Mouse (Mus musculus) heart, adult 18-20 months (tissue): Measurements from ENCODE around the gene Rpl7a. TPM values are rescaled to one million over a fixed set of nuclear protein-coding genes. Genes with fewer than 3 reads are reported as not detected.

ENCODE experiments used
- DNase-seq, 2 experiments: peaks; one replicate each; pipeline ENCODE4 v3.0.0; 2021 to 2022; ENCODE audit warnings: mixed read lengths in 1 of 2
- total RNA-seq, 2 experiments: library from RNA; stranded (reverse); gene quantifications; 2 replicates each; pipeline ENCODE4 v1.2.3; 2021

Rpl7a gene
- total RNA-seq, 2 experiments from 2014 or later = 282 to 289 TPM

DNA sequence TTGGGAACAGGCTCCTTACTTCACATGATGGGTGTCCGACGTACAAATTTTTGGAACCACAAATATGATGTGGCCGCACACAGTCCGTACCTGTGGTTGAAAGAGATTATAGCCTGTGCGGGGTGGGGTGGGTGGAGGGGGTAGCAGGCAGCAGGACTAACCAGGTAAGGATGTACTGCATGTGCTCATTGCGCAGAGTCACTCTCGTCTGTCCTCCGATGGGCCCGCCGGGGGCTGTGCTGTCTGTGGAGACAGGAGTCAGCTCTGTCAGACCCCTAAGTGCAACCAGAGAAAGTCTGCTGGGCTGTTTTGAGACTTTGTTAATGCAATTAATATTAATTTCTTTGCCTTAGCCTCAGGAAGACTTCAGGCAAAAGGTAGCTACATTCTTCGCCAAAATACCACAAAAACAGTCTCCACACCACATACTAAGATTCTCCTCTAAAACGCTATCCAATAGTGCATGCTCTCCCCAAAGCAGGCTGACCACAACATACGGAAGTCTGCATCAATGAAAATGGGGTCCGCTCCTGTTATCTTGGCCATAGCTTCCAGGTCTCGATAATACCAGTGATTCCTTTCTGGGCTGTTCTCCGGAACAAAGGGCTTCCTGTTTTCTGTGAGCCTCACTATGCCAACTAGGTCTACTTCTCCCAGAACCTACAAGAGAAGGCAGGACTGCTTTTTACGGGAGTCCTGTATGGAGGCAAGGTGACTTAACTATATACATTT is 3.0 kb downstream of the Rpl7a start:
- DNase-seq = no peak

DNA sequence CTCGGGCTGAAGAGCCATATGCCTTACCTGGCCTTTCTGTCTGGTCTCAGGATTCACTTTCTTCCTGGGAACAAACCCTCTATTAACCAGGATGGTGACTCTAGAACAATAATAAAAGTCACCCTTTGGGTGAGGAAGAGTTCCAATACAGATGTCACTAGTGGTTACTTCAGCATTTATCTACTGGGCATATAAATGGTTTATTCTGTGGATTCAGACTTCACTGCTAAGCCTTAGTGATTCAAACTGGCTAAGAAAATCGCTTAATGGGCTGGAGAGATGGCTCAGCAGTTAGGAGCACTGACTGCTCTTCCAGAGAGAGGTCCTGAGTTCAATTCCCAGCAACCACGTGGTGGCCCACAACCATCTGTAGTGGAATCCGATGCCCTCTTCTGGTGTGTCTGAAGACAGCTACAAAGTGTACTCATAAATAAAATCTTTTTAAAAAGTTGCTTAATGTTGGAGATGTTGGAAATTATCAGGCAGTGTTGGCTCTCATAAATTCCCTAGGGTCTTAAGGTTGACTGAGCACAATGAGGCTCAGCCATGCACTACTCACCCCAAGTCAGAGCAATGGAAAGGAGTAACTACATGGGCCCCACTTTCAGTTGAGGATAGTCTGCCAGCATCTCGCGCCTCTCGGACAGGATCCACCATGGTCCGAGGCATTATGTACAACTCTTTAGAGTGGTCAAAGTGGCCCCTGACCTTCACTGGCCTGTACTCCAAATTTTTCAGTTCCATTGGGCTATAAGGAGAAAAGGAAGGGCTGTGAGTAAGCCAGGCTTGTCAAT is 3.8 kb downstream of the Rpl7a start:
- DNase-seq = no peak

DNA sequence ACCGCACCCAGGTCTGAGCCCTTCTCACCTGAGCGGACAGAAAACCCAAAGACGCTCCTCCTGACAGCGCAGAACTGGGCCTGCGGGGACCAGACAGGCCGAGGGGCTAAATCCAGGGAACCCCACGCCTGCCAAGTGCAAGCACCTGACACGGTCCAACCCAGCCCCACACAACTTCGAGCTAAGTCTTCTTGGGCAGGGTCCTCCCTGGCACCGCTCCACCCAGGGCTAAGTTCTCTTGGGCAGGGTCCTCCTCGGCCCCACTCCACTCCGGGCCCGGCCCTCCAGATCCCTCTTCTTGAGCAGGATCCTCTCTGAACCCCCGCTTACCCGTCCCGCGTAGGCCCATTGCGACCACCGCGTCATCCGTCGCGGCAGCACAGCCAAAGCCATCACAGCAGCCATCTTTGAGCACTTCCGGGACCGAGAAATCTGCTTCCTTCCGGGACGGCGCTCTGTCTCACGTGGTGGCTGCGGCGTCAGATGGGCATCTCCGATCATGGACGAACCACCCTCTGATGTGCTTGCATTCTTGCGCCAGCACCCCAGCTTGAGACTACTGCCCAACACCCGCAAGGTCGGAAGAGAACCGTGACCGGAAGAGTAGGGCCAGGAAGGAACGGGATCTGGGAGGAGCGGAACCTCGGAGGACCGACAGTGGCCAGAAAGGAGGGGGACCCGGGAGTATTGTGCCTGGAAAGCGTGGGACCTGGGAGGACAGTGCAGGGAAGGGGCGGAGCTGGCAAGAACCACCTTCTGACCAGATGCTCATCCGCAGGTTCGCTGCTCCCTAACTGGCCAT is 5.6 kb downstream of the Rpl7a start, which contains the start of the genes Surf2 and Surf1:
Surf2 (plus strand) TSS at position 441 of the 802 bp plus-strand sequence.
Surf1 (minus strand) TSS at position 604 of the 802 bp plus-strand sequence.
- DNase-seq = peak; percentile 87 to 88

DNA sequence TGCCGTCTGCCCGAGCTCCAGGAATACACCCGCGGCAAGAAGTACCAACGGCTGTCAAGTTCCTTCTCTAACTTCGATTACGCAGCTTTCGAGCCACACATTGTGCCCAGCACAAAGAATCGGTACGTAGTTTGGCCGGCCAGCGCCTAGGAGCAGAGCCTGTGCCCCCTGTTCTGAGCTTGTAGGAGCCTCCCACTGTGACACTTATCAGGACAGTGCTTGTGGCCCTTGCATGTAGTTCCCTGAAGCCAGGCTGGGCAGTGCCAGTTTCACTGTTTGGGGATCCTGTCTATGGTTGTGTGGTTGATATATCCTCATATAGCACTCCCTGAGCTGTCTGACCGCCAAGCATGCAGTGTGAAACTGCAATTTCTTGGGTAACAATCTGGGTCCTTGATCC is 6.2 kb downstream of the Rpl7a start:
- no peak for DNase-seq

DNA sequence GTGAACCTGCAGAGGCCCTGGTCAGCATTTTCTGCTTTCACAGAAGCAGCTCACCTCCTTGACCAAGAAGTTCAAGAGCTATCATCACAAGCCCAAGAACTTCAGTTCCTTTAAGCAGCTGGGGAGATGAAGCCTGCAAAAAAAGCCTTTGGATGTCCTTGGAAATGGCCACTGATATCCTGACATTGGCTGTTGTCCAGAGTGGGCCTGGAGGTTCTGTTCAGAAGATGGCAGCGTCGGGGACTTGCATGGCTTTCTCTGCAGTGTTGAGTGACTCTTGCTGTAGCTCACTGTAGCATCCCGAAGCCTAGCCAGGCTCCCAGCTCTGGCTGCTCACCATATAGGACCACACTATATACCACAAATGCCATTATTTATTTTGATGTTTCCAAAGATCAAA is 9.1 kb downstream of the Rpl7a start:
- DNase-seq = no peak

DNA sequence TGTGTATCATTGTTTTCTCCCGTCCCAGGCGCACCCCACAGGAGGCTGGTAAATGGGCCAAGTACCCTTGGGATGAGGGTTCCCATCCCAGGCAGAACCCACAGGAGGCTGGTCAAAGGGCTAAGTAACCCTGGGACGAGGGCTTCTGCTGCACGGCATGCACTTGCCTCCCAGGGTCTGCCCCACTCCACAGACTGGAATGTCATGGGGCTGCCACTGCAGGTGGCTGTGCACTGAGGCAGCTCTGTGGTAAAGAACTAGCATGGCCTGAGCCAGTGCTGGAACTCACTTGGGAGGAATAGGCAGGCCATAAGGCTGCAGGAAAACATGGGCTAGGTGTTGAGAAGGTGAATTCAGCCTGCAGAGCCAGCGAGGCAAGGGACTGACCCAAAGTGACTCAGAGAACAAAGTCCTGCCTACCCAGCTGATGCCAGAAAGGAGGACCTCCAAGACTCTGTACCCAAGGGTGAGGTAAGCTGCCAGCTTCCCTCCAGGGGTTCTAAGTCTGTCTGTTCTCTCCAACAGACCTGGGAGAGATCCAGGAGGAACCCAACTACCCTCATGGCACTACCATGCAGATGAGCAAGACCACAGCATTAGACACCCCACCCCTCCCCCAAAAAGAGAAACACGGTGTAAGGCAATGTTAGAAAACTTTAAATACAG is 9.8 kb downstream of the Rpl7a start:
- no peak for DNase-seq

DNA sequence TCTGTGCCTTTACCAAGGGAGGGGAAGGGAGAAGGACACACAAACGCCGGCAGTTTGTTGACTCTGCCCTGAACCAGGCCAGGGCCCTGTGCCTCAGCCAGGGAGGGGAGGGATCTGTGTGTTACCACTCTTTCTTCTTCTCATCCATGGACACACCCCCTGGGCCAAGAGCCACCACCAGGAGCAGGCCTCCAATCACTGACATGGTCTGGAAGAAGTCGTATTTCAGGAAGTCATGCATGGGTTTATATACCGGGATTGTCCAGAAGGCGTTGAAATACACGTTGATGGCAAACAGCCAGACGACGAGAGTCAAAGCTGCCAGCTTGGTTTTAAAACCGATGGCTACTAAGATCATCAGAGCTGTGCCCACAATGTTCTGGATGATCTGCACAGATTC is 11.2 kb downstream of the Rpl7a start:
- peak in 1 of 2 experiments; percentile 27 for DNase-seq

DNA sequence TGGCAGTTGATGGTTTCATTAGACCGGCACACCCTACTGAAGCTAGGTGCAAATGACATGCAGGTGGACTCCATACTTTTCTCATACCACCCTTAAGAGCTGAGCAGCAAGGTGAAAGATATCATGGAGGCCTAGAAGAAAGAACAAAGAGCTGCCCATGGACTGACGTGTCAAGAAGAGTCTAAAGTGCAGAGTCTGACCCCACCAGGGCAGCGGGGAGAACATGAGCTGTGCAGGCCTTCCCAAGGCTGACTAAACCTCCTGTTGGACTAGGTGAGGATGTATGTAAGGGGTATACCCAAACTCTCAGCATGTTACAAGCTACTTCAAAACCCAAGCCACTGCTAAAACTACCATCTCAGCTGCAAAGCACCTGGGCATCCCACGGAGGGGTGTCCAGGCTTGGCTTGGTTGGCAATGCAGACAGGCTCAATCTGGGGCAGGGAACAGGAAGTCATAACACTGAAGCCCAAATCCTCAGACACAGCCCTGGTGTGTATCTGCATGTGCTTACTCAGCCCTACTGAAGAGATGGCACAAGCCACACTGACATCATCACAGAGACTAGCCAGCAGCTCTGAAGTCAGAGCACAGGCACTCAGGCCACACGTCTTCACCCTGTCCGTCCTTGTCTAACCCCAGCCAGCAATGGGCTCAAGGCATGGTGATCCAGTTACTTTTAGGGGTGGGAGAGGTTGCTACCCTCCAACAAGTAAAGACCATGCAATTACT is 17.3 kb downstream of the Rpl7a start:
- peak in 1 of 2 experiments; percentile 29 for DNase-seq

DNA sequence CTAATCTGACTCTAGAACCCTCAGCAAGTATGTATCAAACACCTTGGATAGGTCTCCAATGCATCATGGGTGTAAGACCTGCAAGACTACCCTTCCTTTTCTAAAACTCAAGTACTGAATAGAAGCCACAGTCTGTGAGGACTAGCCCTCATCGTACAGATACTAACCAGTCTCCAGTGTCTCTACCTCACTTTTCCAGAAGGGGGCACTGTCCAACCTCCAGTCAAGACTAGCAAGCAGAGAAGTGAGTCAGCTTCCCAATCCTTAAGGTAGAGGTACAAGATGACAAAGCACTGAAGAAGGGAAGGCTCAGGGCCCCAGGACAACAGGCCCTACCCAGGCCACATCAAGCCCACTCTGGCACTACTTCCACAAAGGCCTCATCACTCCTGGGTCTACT is 19.8 kb downstream of the Rpl7a start:
- peak; percentile 51 to 71 for DNase-seq

DNA sequence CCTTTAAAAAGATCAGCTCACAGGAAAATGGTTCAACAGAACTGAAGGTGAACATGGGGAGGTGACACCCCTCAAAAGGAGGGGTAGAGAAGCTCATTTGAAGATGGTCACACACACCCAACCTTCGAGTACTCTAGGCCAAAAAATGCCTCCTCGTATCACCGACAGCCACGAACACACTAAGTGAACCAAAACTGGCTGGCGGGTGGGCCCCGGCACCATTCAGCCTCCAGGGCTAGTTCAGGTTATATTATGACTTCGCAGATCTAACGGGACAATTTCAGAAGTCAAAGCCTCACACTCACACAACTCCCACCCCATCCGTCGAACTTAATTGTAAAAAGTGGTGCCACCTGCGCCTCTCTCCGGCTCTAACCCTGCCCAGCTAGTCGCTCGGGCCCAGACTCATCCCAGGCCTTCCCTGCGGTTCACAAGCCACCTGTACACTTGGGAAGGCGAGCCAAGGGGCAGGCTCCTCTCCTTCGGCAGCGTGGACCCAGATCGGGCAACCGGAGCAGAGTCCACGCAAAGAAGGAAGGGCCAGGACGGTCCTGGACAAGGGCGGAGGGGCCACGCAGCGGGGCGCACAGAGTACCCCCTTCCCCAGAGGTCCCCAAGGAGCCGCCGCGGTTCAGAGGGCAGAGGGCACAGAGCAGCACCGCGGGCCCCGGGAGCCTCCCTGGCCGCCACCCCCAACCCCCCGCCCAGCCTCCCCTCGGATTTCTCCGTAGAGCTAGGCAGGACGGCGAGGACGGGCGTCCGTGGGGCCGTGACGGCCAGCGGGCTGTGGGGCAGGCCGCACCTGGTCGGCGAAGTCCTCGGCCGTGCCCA is 22.1 kb downstream of the Rpl7a start:
- no peak for DNase-seq

DNA sequence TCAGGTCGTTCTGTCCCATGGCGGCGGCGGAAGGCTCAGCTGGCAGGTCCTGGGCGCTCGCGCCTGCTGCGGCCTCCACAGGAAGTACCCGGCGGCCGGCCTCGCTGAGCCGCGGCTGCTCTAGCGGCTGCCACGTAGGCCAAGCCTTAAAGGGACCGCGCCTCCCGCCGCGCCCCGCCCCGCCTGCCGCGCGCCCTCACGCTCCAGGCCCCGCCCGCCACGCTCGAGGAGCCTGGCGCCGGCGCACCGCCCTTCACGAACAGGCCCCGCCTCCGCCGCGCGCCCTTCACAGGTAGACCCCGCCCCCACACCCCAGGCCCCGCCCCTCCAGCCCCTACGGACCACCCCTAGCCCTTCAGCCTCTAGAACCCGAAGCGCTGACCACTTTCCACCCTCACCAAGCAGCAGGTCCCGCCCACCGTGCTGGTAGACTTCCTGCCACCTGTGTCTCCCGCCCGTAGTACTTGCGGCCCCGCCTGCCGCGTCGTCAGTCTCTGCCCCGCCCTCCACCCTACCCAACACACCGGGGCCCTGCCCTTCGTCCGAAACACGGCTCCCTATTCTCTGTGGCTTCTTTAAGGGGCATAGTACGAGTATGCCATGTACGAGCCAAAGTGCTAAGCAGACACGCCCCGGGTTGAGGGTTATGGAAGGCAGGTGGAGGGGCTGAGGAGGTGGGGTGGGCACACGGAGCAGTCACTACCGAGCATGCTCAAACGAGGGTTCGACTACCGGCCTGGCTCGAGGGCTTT is 22.9 kb downstream of the Rpl7a start, which contains the start of the genes Surf4 and Stkld1:
Surf4 (minus strand) TSS at position 625 of the 752 bp plus-strand sequence.
Stkld1 (plus strand) TSS at position 744 of the 752 bp plus-strand sequence.
- DNase-seq = peak; percentile 90 to 96

DNA sequence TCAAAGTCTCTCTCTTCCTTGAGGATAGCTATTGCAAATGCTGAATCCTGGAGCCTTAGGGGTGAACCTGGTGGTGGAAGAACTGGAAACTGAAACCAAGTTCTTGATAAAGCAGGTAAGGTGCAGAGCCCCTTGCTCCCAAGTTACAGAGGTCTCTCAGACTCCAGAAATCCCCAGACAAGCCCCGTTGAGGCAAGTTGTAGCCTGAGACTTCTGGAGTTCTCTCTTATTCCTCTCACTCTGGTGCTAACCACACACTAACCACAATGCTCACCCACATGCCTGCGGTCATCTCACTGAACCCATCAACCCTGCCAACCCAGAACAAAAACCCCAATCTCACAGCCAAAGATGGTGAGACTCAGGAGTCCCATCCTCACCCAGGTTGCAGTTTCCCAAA is 24.7 kb downstream of the Rpl7a start:
- no peak for DNase-seq

DNA sequence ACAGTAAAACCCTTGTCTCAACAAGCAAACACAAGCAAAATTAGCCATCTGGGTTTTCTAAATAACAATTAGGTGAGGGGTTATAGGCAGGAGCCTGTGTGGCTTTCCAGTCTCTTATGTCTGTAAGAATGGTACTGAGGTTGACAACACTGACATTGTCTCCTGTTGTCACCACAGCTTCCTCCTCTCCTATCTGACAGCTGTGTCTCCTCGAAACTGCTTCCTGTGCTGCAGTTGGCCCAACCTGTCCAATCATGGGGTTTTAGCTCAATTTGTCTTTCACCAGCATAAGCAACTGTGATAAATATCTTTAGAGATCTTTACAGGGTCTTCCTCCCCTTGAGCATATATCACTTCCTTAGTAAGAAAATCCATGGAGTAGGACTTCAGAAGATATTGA is 25.9 kb downstream of the Rpl7a start:
- DNase-seq = no peak

DNA sequence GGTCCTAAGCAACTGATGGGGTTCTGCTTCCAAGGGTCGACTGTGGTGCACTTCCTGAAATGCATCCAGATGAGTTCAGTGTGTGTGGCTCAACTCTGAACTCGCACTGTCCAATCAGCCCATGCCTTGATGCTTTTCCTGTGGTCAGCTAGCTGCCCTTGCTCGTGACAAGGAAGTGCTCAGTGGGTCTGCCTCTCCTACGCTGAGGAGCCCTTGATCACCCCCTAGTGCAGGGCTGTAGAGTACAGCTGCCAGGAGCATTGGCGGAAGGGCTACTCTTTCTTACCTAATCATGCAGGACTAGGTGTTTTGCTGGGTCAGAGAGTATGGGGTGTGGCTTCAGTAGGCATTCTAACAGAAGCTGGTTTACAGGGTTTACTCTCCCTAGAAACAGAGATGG is 31.0 kb downstream of the Rpl7a start:
- peak in 1 of 2 experiments; percentile 19 for DNase-seq

DNA sequence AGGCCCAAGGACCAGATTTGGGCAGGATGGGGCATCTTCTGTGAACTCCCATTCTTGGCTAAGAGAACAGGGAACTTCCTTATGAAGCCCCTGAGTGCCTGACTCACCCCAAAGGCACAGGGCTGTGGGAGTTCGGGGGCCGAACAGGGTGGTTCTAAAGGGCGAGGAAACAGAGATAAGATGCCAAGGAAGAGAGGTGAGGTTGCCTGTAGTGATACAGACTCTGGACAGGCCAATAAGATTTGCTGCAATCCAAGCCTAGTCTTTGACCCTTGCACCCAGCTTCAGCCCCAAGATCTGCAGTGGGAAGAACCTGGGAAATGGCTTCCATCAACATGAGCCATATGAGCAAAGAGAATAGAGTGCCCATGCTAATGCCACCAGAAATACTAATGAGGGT is 32.7 kb downstream of the Rpl7a start:
- no peak for DNase-seq

DNA sequence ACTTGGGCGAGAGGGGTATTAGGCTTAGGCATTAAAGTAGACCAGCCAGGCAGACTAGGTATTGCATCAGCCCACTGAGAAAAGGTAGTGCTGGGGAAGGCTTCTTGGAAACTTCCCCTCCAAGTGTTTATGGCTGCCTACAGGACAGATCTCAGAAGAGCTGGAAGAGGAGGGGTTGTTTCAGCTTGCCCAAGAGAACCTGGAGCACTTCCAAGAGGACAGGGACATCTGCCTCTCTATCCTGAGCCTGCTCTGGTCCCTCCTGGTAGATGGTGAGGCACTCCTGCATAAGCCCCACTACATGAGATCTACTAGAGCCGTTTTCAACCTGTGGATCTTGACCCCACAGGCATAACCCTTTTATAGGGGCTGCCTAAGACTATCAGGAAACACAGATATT is 39.8 kb downstream of the Rpl7a start:
- no peak for DNase-seq

DNA sequence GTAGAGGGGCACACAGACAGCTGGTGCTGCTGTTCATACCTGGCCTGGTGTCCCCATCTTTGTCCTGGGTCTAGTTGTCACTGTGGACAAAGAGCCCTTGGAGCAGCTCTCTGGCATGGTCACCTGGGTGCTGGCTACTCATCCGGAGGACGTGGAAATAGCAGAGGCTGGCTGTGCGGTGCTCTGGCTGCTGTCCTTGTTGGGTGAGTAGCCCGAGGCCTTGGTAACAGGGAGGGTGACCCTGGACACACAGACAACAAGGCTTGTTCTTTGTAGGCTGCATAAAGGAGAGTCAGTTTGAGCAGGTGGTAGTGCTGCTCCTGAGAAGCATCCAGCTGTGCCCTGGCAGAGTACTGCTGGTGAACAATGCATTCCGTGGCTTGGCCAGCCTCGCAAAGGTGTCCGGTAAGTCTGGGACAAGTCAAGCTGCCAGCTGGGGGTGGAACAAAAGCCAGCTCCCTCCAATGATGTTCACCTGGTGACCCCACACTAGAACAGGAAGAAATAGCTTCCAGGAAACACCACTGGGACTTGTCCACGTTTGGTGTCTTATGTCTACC is 40.9 kb downstream of the Rpl7a start:
- no peak for DNase-seq

DNA sequence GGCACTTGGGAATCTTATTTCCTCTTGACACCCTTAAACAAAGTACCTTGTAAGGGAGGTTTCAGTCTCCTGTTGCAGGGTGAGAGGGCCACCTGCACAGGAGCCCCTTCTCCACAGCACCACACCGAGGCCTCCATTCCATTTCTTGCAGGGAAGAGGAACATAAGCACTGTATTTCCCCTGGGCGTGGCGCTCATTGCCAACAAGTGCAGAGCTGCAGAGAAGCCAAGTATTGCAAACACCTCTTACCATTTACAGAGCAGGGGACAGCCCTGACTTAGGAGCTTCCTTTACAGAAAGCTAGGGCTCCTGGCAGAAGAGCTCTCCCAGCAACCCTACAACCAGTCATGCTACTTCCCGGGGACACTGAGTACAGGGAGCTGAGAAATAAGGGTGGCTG is 41.6 kb downstream of the Rpl7a start:
- DNase-seq = no peak

DNA sequence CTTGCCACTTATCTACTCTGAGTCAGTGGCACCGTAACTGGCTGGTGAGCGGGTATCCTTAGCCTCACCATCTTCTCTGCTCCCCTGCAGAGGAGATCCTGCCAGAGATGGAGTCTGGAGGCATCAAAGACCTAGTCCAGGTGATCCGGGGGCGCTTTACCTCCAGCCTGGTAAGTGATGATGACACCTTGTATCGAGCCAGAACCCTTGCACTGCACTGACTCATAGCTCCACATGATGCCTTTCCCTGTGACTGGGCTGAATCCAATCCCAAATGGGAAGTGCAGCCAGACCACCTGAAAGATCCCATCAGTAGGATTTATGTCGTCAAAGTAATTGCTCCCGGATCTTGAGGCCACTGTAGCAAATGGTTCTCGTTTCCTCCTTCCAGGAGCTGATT is 42.3 kb downstream of the Rpl7a start:
- DNase-seq = no peak
